In genomic region chr6:135223786-135224416, GRCm38 (mm10) we compare ENCODE assay signal across 10 mouse cellular contexts. TPM values are rescaled to one million over a fixed set of nuclear protein-coding genes. Genes with fewer than 3 reads are reported as not detected.
A peak's percentile ranks its signal among the peaks of the same experiment; 100 is the strongest.
DNase-seq lines count a peak whose midpoint lies in the region; ATAC-seq lines count a peak whose summit lies in the region.
"Had no signal": no experiment of that assay in that cellular context is flagged by ENCODE, and none has a peak within 500 bp of the region (broad histone marks: within the 10 kb centered on the region; RNA-seq: fewer than 3 reads in every experiment).

No protein-coding gene starts in this region.

- no peaks in the 10 kb centered on the region for H3K9me3 ChIP-seq in liver, embryonic 13.5 days (replicated peaks)
- no peaks in the 10 kb centered on the region for H3K9me3 ChIP-seq in embryonic facial prominence, embryonic 12.5 days
- H3K9me3 ChIP-seq in hindbrain, embryonic 11.5 days (ENCODE audit: control insufficient read depth, low read length), result no peaks in the 10 kb centered on the region
- no peaks in the 10 kb centered on the region for H3K9me3 ChIP-seq in neural tube, embryonic 12.5 days

- 64% methylated on average over 6 of the region's 6 CpGs for WGBS in liver, embryonic 13.5 days (ENCODE audit: insufficient replicate concordance)
- 52% methylated on average over 6 of the region's 6 CpGs for WGBS in embryonic facial prominence, embryonic 12.5 days
- WGBS in hindbrain, embryonic 11.5 days, result 75% methylated on average over 6 of the region's 6 CpGs
- 67% methylated on average over 6 of the region's 6 CpGs for WGBS in neural tube, embryonic 12.5 days

- H3K4me1 ChIP-seq in liver, embryonic 13.5 days (replicated peaks), result peaks cover 10% of the 10 kb centered on the region
- peaks cover 12% of the 10 kb centered on the region for H3K4me1 ChIP-seq in embryonic facial prominence, embryonic 12.5 days
- 0 out of 2 replicates have a peak, but pooled peaks cover 3% of the 10 kb centered on the region for H3K4me1 ChIP-seq in hindbrain, embryonic 11.5 days (replicated peaks; ENCODE audit: control insufficient read depth, insufficient read depth, low read length)
- H3K4me1 ChIP-seq in neural tube, embryonic 12.5 days, result peaks cover 4% of the 10 kb centered on the region; the same call in 1 of the 2 replicates

- DNase-seq in liver, embryonic 13.5 days, result no peak
- DNase-seq in liver, result no peak
- DNase-seq in hindbrain, embryonic 11.5 days (ENCODE audit: low spot score), result peak; percentile 15
- no peak for DNase-seq in cerebellum, postnatal 4 days (ENCODE audit: low spot score in 2 of 2)
- DNase-seq: kidney, adult 9 months had no signal

- H3K27me3 ChIP-seq in liver, embryonic 13.5 days, result no peaks in the 10 kb centered on the region
- no peaks in the 10 kb centered on the region for H3K27me3 ChIP-seq in embryonic facial prominence, embryonic 12.5 days
- H3K27me3 ChIP-seq in hindbrain, embryonic 11.5 days (ENCODE audit: control insufficient read depth, insufficient read depth, low read length), result no peaks in the 10 kb centered on the region
- H3K27me3 ChIP-seq in neural tube, embryonic 12.5 days (replicated peaks), result no peaks in the 10 kb centered on the region

- no peak overlapping the region for H3K4me2 ChIP-seq in liver, embryonic 13.5 days
- H3K4me2 ChIP-seq in embryonic facial prominence, embryonic 12.5 days (replicated peaks), result no peak overlapping the region
- no peak overlapping the region for H3K4me2 ChIP-seq in hindbrain, embryonic 11.5 days (replicated peaks; ENCODE audit: low read depth, low read length)
- no peak overlapping the region for H3K4me2 ChIP-seq in neural tube, embryonic 12.5 days (replicated peaks)
- H3K4me2 ChIP-seq: liver, embryonic 11.5 days had no signal

- no peak overlapping the region for H3K9ac ChIP-seq in liver, embryonic 13.5 days
- no peak overlapping the region for H3K9ac ChIP-seq in embryonic facial prominence, embryonic 12.5 days
- no peak overlapping the region for H3K9ac ChIP-seq in hindbrain, embryonic 11.5 days (ENCODE audit: low read depth, low read length)
- H3K9ac ChIP-seq in neural tube, embryonic 12.5 days, result no peak overlapping the region

- no peak overlapping the region for H3K4me3 ChIP-seq in liver, embryonic 13.5 days (replicated peaks)
- no peak overlapping the region for H3K4me3 ChIP-seq in embryonic facial prominence, embryonic 12.5 days
- H3K4me3 ChIP-seq in hindbrain, embryonic 11.5 days (ENCODE audit: low read depth, low read length), result no peak overlapping the region
- H3K4me3 ChIP-seq in neural tube, embryonic 12.5 days, result no peak overlapping the region

- no peak overlapping the region for H3K27ac ChIP-seq in liver, embryonic 13.5 days
- H3K27ac ChIP-seq in embryonic facial prominence, embryonic 12.5 days, result peak overlapping the region; percentile 57; the same call in 1 of the 2 replicates
- H3K27ac ChIP-seq in hindbrain, embryonic 11.5 days (ENCODE audit: low read depth, low read length), result no peak overlapping the region
- no peak overlapping the region for H3K27ac ChIP-seq in neural tube, embryonic 12.5 days

- ATAC-seq in liver, embryonic 13.5 days (ENCODE audit: low read depth), result peak; percentile 11; the same call in 1 of the 2 replicates
- ATAC-seq in embryonic facial prominence, embryonic 12.5 days (ENCODE audit: insufficient number of reproducible peaks, insufficient read depth, low FRiP score, low TSS enrichment), result no peak
- ATAC-seq in hindbrain, embryonic 11.5 days (ENCODE audit: low FRiP score), result no peak
- peak; percentile 65; the same call in 1 of the 2 replicates for ATAC-seq in neural tube, embryonic 12.5 days (ENCODE audit: low FRiP score, low read depth)
- ATAC-seq in erythroid progenitor cell, adult 5-6 weeks (replicated peaks; ENCODE audit: low FRiP score, poor library complexity, severe bottlenecking), result no peak

- H3K36me3 ChIP-seq in liver, embryonic 13.5 days, result peaks cover 92% of the 10 kb centered on the region
- H3K36me3 ChIP-seq in embryonic facial prominence, embryonic 12.5 days, result 0 out of 2 replicates have a peak, but pooled peaks cover 9% of the 10 kb centered on the region
- H3K36me3 ChIP-seq in hindbrain, embryonic 11.5 days (ENCODE audit: control insufficient read depth, insufficient read depth, low read length), result no peaks in the 10 kb centered on the region
- H3K36me3 ChIP-seq in neural tube, embryonic 12.5 days, result peaks cover 29% of the 10 kb centered on the region; the same call in 1 of the 2 replicates

RNA-seq across cellular contexts. Expression of gene Hebp1, which starts 26.1 kb away (rescaled TPM):
- 129 and 141 TPM in 2 replicates for polyA plus RNA-seq in liver, embryonic 13.5 days (2015; fragmentation: Nextera tagmentation; extraction: Ambion mirVana)
- polyA plus RNA-seq in embryonic facial prominence, embryonic 12.5 days (2016; fragmentation: Nextera tagmentation; extraction: Ambion mirVana), result 6.8 and 7.3 TPM in 2 replicates
- polyA plus RNA-seq in hindbrain, embryonic 11.5 days (2014; fragmentation: Nextera tagmentation; extraction: Ambion mirVana), result 2.6 and 4.1 TPM in 2 replicates
- 5.2 and 7.1 TPM in 2 replicates for polyA plus RNA-seq in neural tube, embryonic 12.5 days (2016; fragmentation: Nextera tagmentation; extraction: Ambion mirVana)
- total RNA-seq in erythroid progenitor cell, adult 5-6 weeks (2015; ENCODE audit: low replicate concordance), result 192 and 305 TPM in 2 replicates
- 368 and 376 TPM in 2 replicates for total RNA-seq in erythroid progenitor cell, adult 5-6 weeks (2017; ENCODE audit: low replicate concordance)

RNA-seq across cellular contexts. Expression of gene Fam234b, which starts 26.1 kb away (rescaled TPM):
- 30.1 and 43.5 TPM in 2 replicates for polyA plus RNA-seq in liver, embryonic 13.5 days (2015; fragmentation: Nextera tagmentation; extraction: Ambion mirVana)
- polyA plus RNA-seq in embryonic facial prominence, embryonic 12.5 days (2016; fragmentation: Nextera tagmentation; extraction: Ambion mirVana), result 26.4 and 28.7 TPM in 2 replicates
- polyA plus RNA-seq in hindbrain, embryonic 11.5 days (2014; fragmentation: Nextera tagmentation; extraction: Ambion mirVana), result 32.5 and 34.2 TPM in 2 replicates
- polyA plus RNA-seq in neural tube, embryonic 12.5 days (2016; fragmentation: Nextera tagmentation; extraction: Ambion mirVana), result 53.9 and 57.9 TPM in 2 replicates
- 110 and 154 TPM in 2 replicates for total RNA-seq in erythroid progenitor cell, adult 5-6 weeks (2015; ENCODE audit: low replicate concordance)
- 96.5 and 104 TPM in 2 replicates for total RNA-seq in erythroid progenitor cell, adult 5-6 weeks (2017; ENCODE audit: low replicate concordance)

RNA-seq across cellular contexts. Expression of gene Gsg1, which starts 30.2 kb away (rescaled TPM):
- 0.15 and 0.16 TPM in 2 replicates for polyA plus RNA-seq in liver, embryonic 13.5 days (2015; fragmentation: Nextera tagmentation; extraction: Ambion mirVana)
- polyA plus RNA-seq in embryonic facial prominence, embryonic 12.5 days (2016; fragmentation: Nextera tagmentation; extraction: Ambion mirVana), result 0.45 TPM in 1 of 2 replicates, not detected in the other
- polyA plus RNA-seq in hindbrain, embryonic 11.5 days (2014; fragmentation: Nextera tagmentation; extraction: Ambion mirVana), result 0.32 and 0.66 TPM in 2 replicates
- polyA plus RNA-seq in neural tube, embryonic 12.5 days (2016; fragmentation: Nextera tagmentation; extraction: Ambion mirVana), result 0.44 and 0.78 TPM in 2 replicates
- total RNA-seq in erythroid progenitor cell, adult 5-6 weeks (2015; ENCODE audit: low replicate concordance), result not detected in 2 replicates
- total RNA-seq in erythroid progenitor cell, adult 5-6 weeks (2017; ENCODE audit: low replicate concordance), result not detected in 2 replicates
- total RNA-seq: neutrophil, adult 5-6 weeks had no signal

Comparison
In these comparisons a context has a peak if more than half of its experiments do, and no peak if none do; other contexts are left out.
1. ATAC-seq: peak in liver, embryonic 13.5 days (single experiment) and neural tube, embryonic 12.5 days (single experiment); none in embryonic facial prominence, embryonic 12.5 days (single experiment), hindbrain, embryonic 11.5 days (single experiment) and erythroid progenitor cell, adult 5-6 weeks (single experiment).
2. RNA of gene Hebp1, which starts 26.1 kb away (polyA plus RNA-seq): 129 to 141 TPM in liver, embryonic 13.5 days; 6.8 to 7.3 TPM in embryonic facial prominence, embryonic 12.5 days, 5.2 to 7.1 TPM in neural tube, embryonic 12.5 days and 2.6 to 4.1 TPM in hindbrain, embryonic 11.5 days; every median in the first group is over 10 times any median in the second.